Mouse (Mus musculus): ENCODE measurements around the gene Lfng. TPM values are rescaled to one million over a fixed set of nuclear protein-coding genes. Genes with fewer than 3 reads are reported as not detected.

Gene Lfng
- total and polyA plus RNA-seq, 3 experiments: 11.2 to 14.1 TPM; not detected in 1

DNA sequence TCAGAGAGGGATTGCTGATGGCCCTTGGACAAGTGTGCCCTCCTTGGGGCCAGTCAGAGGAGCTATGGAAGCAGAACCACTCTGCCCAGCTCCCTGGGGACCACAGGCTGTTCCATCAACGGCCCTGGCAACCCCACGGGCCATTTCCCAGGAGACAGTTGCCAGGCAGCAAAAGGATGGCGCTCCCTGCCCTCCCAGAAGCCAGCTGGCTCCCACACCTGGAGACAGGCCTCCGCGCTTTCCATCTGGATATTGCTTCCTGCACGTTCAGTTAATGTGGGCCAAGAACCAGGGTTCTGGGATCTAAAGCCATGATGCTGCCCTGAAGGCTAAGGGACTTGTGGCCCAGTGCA lies 29.9 kb downstream of the Lfng start:
- Histone ChIP-seq H3K36me3 (ENCODE audit: control insufficient read depth in 1 of 2, insufficient read depth in 2 of 2, low read length in 2 of 2) (peaks cover 0 to 3% of the 10 kb centered on the region in 2 experiments; a peak in 2 of 4 replicates), H3K27ac (ENCODE audit: control insufficient read depth, low read depth, low read length) (no peak overlapping the region), H3K4me1 (ENCODE audit: control insufficient read depth in 1 of 2, insufficient read depth in 2 of 2, low read length in 2 of 2) (peaks cover 2 to 7% of the 10 kb centered on the region in 2 experiments; a peak in 3 of 4 replicates)

GRCm38 (mm10) chr5:140637989-140638388 lies 30.9 kb downstream of the Lfng start:
- DNase-seq (ENCODE audit: low read depth, low spot score): no peak
- Histone ChIP-seq H3K79me2 (ENCODE audit: control insufficient read depth, insufficient read depth, low read length, poor library complexity) (no peaks in the 10 kb centered on the region), H3K4me3 (ENCODE audit: control insufficient read depth in 1 of 2, insufficient read depth in 1 of 2, low read depth in 2 of 2, low read length in 2 of 2) (no peak overlapping the region), H3K4me1 (ENCODE audit: control insufficient read depth in 1 of 2, insufficient read depth in 2 of 2, low read length in 2 of 2) (peaks cover 5 to 16% of the 10 kb centered on the region in 2 experiments), H3K36me3 (ENCODE audit: control insufficient read depth in 1 of 2, insufficient read depth in 2 of 2, low read length in 2 of 2) (peaks cover 0 to 9% of the 10 kb centered on the region in 2 experiments; a peak in 2 of 4 replicates), H3K27ac (ENCODE audit: control insufficient read depth, low read depth, low read length) (no peak overlapping the region), H3K9me3 (replicated peaks; ENCODE audit: insufficient read depth, low read length) (no peaks in the 10 kb centered on the region), H3K9ac (ENCODE audit: control insufficient read depth, low read depth, low read length, poor library complexity, severe bottlenecking) (no peak overlapping the region), H3K27me3 (ENCODE audit: control insufficient read depth in 1 of 2, insufficient read depth in 2 of 2, low read length in 2 of 2) (no peaks in the 10 kb centered on the region)
- no peak for TF ChIP-seq TCF12 (IDR thresholded peaks at IDR 0.05; ENCODE audit: low read depth, low read length)
- no peak for TF ChIP-seq SMC3 (IDR thresholded peaks at IDR 0.05; ENCODE audit: low read depth, low read length)
- TF ChIP-seq ZKSCAN1 (IDR thresholded peaks at IDR 0.05; ENCODE audit: low read depth, low read length): no peak
- no peak for TF ChIP-seq POLR2AphosphoS5 (IDR thresholded peaks at IDR 0.05; ENCODE audit: borderline replicate concordance, low read depth, low read length)
- TF ChIP-seq POLR2AphosphoS2 (IDR thresholded peaks at IDR 0.05; ENCODE audit: low read length): no peak
- no peak for TF ChIP-seq NELFE (IDR thresholded peaks at IDR 0.05; ENCODE audit: low read depth, low read length)

More for the DNA sequence above, 29.9 kb downstream of the Lfng start:
- no peak overlapping the region for H3K9ac ChIP-seq (ENCODE audit: control insufficient read depth, low read depth, low read length, poor library complexity, severe bottlenecking)
- H3K79me2 ChIP-seq (ENCODE audit: control insufficient read depth, insufficient read depth, low read length, poor library complexity): no peaks in the 10 kb centered on the region
- H3K9me3 ChIP-seq (replicated peaks; ENCODE audit: insufficient read depth, low read length): no peaks in the 10 kb centered on the region
- DNase-seq (ENCODE audit: low read depth, low spot score): no peak
- H3K4me3 ChIP-seq (ENCODE audit: control insufficient read depth in 1 of 2, insufficient read depth in 1 of 2, low read depth in 2 of 2, low read length in 2 of 2): no peak overlapping the region
- H3K27me3 ChIP-seq (ENCODE audit: control insufficient read depth in 1 of 2, insufficient read depth in 2 of 2, low read length in 2 of 2): no peaks in the 10 kb centered on the region
- TF ChIP-seq GABPA (IDR thresholded peaks at IDR 0.05; ENCODE audit: low read depth, low read length): no peak
- TF ChIP-seq SMC3 (IDR thresholded peaks at IDR 0.05; ENCODE audit: low read depth, low read length): no peak
- TF ChIP-seq TAL1 (IDR thresholded peaks at IDR 0.05; ENCODE audit: low read length): no peak

GRCm38 (mm10) chr5:140638484-140638883 lies 31.4 kb downstream of the Lfng start:
- H3K27me3 ChIP-seq (ENCODE audit: control insufficient read depth in 1 of 2, insufficient read depth in 2 of 2, low read length in 2 of 2): no peaks in the 10 kb centered on the region
- H3K79me2 ChIP-seq (ENCODE audit: control insufficient read depth, insufficient read depth, low read length, poor library complexity): no peaks in the 10 kb centered on the region
- no peak overlapping the region for H3K4me3 ChIP-seq (ENCODE audit: control insufficient read depth in 1 of 2, insufficient read depth in 1 of 2, low read depth in 2 of 2, low read length in 2 of 2)
- no peak for DNase-seq (ENCODE audit: low read depth, low spot score)
- peaks cover 5 to 16% of the 10 kb centered on the region in 2 experiments for H3K4me1 ChIP-seq (ENCODE audit: control insufficient read depth in 1 of 2, insufficient read depth in 2 of 2, low read length in 2 of 2)
- H3K9me3 ChIP-seq (replicated peaks; ENCODE audit: insufficient read depth, low read length): no peaks in the 10 kb centered on the region
- TF ChIP-seq GABPA (IDR thresholded peaks at IDR 0.05; ENCODE audit: low read depth, low read length): no peak
- no peak for TF ChIP-seq CTCF (IDR thresholded peaks at IDR 0.05 in 2 of 3, conservative IDR thresholded peaks at IDR 0.05 in 1 of 3; ENCODE audit: control insufficient read depth in 1 of 3, insufficient read depth in 1 of 3, low read depth in 2 of 3, low read length in 3 of 3, poor library complexity in 1 of 3, severe bottlenecking in 1 of 3)
- no peak for TF ChIP-seq NELFE (IDR thresholded peaks at IDR 0.05; ENCODE audit: low read depth, low read length)
- TF ChIP-seq RCOR1 (IDR thresholded peaks at IDR 0.05; ENCODE audit: low read depth, low read length): no peak
- no peak for TF ChIP-seq BHLHE40 (IDR thresholded peaks at IDR 0.05; ENCODE audit: borderline replicate concordance, low read depth, low read length)
- no peak for TF ChIP-seq TAL1 (IDR thresholded peaks at IDR 0.05; ENCODE audit: low read length)
- TF ChIP-seq USF1 (IDR thresholded peaks at IDR 0.05; ENCODE audit: low read depth, low read length): no peak
- no peak for TF ChIP-seq ZMIZ1 (IDR thresholded peaks at IDR 0.05; ENCODE audit: low read depth, low read length)
- no peak for TF ChIP-seq ZKSCAN1 (IDR thresholded peaks at IDR 0.05; ENCODE audit: low read depth, low read length)
- TF ChIP-seq POLR2A (IDR thresholded peaks at IDR 0.05; ENCODE audit: control insufficient read depth in 1 of 2, insufficient read depth in 1 of 2, low read depth in 1 of 2, low read length in 2 of 2, poor library complexity in 1 of 2): no peak
- TF ChIP-seq HCFC1 (IDR thresholded peaks at IDR 0.05; ENCODE audit: low read depth, low read length): no peak
- TF ChIP-seq SMC3 (IDR thresholded peaks at IDR 0.05; ENCODE audit: low read depth, low read length): no peak
- H3K9ac ChIP-seq (ENCODE audit: control insufficient read depth, low read depth, low read length, poor library complexity, severe bottlenecking): no peak overlapping the region
- H3K36me3 ChIP-seq (ENCODE audit: control insufficient read depth in 1 of 2, insufficient read depth in 2 of 2, low read length in 2 of 2): peaks cover 0 to 9% of the 10 kb centered on the region in 2 experiments; a peak in 2 of 4 replicates
- no peak overlapping the region for H3K27ac ChIP-seq (ENCODE audit: control insufficient read depth, low read depth, low read length)

All from MEL (cell line).